Mouse (Mus musculus): ENCODE measurements around the gene Fbxw7. TPM values are rescaled to one million over a fixed set of nuclear protein-coding genes. Genes with fewer than 3 reads are reported as not detected.

Fbxw7 gene
- total RNA-seq, 1 experiment, result 29.7 TPM

GRCm38 (mm10) chr3:84935729-84936128 lies 120.7 kb downstream of the Fbxw7 start:
- no peak overlapping the region for H3K4me3 ChIP-seq (ENCODE audit: insufficient read depth in 1 of 2, low read depth in 1 of 2, low read length in 2 of 2, poor library complexity in 1 of 2, severe bottlenecking in 1 of 2)
- in situ Hi-C loops (cut with MboI; ENCODE audit: low sequenced_read_pairs in 2 of 2, unreplicated experiment in 2 of 2), result no loop called here
- no peak overlapping the region for H3K9ac ChIP-seq (ENCODE audit: insufficient read depth, low read depth, low read length, poor library complexity, severe bottlenecking)
- no peak for DNase-seq (ENCODE audit: low read depth, low spot score)
- TF ChIP-seq CHD2 (IDR thresholded peaks at IDR 0.05; ENCODE audit: low read depth, low read length) (no peak), ZNF384 (IDR thresholded peaks at IDR 0.05; ENCODE audit: low read depth, low read length) (no peak), HCFC1 (IDR thresholded peaks at IDR 0.05; ENCODE audit: borderline replicate concordance, insufficient read depth, low read length) (no peak), ZC3H11A (IDR thresholded peaks at IDR 0.05; ENCODE audit: borderline replicate concordance, low read depth, low read length) (no peak), MAFK (IDR thresholded peaks at IDR 0.05; ENCODE audit: insufficient read depth, low read depth, low read length) (no peak)
- H3K9me3 ChIP-seq (ENCODE audit: control insufficient read depth, insufficient read depth, low read depth, low read length), result no peaks in the 10 kb centered on the region
- no peak overlapping the region for H3K27ac ChIP-seq (ENCODE audit: insufficient read depth, low read depth, low read length, poor library complexity, severe bottlenecking)
- H3K4me1 ChIP-seq (ENCODE audit: control insufficient read depth in 2 of 2, insufficient read depth in 2 of 2, low read length in 2 of 2, poor library complexity in 1 of 2), result no peaks in the 10 kb centered on the region
- no peaks in the 10 kb centered on the region for H3K36me3 ChIP-seq (ENCODE audit: control insufficient read depth, insufficient read depth, low read length, poor library complexity, severe bottlenecking)

GRCm38 (mm10) chr3:84936252-84936651 lies 121.2 kb downstream of the Fbxw7 start:
- Histone ChIP-seq H3K27ac (ENCODE audit: insufficient read depth, low read depth, low read length, poor library complexity, severe bottlenecking) (no peak overlapping the region), H3K36me3 (ENCODE audit: control insufficient read depth, insufficient read depth, low read length, poor library complexity, severe bottlenecking) (no peaks in the 10 kb centered on the region), H3K4me3 (ENCODE audit: insufficient read depth in 1 of 2, low read depth in 1 of 2, low read length in 2 of 2, poor library complexity in 1 of 2, severe bottlenecking in 1 of 2) (no peak overlapping the region), H3K9ac (ENCODE audit: insufficient read depth, low read depth, low read length, poor library complexity, severe bottlenecking) (no peak overlapping the region), H3K4me1 (ENCODE audit: control insufficient read depth in 2 of 2, insufficient read depth in 2 of 2, low read length in 2 of 2, poor library complexity in 1 of 2) (no peaks in the 10 kb centered on the region), H3K9me3 (ENCODE audit: control insufficient read depth, insufficient read depth, low read depth, low read length) (no peaks in the 10 kb centered on the region)
- TF ChIP-seq ZC3H11A (IDR thresholded peaks at IDR 0.05; ENCODE audit: borderline replicate concordance, low read depth, low read length) (no peak), ZNF384 (IDR thresholded peaks at IDR 0.05; ENCODE audit: low read depth, low read length) (no peak), HCFC1 (IDR thresholded peaks at IDR 0.05; ENCODE audit: borderline replicate concordance, insufficient read depth, low read length) (no peak), CHD2 (IDR thresholded peaks at IDR 0.05; ENCODE audit: low read depth, low read length) (no peak), MAFK (IDR thresholded peaks at IDR 0.05; ENCODE audit: insufficient read depth, low read depth, low read length) (no peak)
- in situ Hi-C loops (cut with MboI; ENCODE audit: low sequenced_read_pairs in 2 of 2, unreplicated experiment in 2 of 2), result no loop called here
- DNase-seq (ENCODE audit: low read depth, low spot score), result no peak

GRCm38 (mm10) chr3:84936956-84937355 lies 121.9 kb downstream of the Fbxw7 start:
- no peak overlapping the region for H3K9ac ChIP-seq (ENCODE audit: insufficient read depth, low read depth, low read length, poor library complexity, severe bottlenecking)
- no peak for DNase-seq (ENCODE audit: low read depth, low spot score)
- in situ Hi-C loops (cut with MboI; ENCODE audit: low sequenced_read_pairs in 2 of 2, unreplicated experiment in 2 of 2), result no loop called here
- no peak overlapping the region for H3K27ac ChIP-seq (ENCODE audit: insufficient read depth, low read depth, low read length, poor library complexity, severe bottlenecking)
- no peaks in the 10 kb centered on the region for H3K36me3 ChIP-seq (ENCODE audit: control insufficient read depth, insufficient read depth, low read length, poor library complexity, severe bottlenecking)
- no peaks in the 10 kb centered on the region for H3K4me1 ChIP-seq (ENCODE audit: control insufficient read depth in 2 of 2, insufficient read depth in 2 of 2, low read length in 2 of 2, poor library complexity in 1 of 2)
- TF ChIP-seq ZNF384 (IDR thresholded peaks at IDR 0.05; ENCODE audit: low read depth, low read length), result no peak
- TF ChIP-seq HCFC1 (IDR thresholded peaks at IDR 0.05; ENCODE audit: borderline replicate concordance, insufficient read depth, low read length), result no peak
- no peak for TF ChIP-seq MAFK (IDR thresholded peaks at IDR 0.05; ENCODE audit: insufficient read depth, low read depth, low read length)
- H3K9me3 ChIP-seq (ENCODE audit: control insufficient read depth, insufficient read depth, low read depth, low read length), result no peaks in the 10 kb centered on the region
- H3K4me3 ChIP-seq (ENCODE audit: insufficient read depth in 1 of 2, low read depth in 1 of 2, low read length in 2 of 2, poor library complexity in 1 of 2, severe bottlenecking in 1 of 2), result no peak overlapping the region

DNA sequence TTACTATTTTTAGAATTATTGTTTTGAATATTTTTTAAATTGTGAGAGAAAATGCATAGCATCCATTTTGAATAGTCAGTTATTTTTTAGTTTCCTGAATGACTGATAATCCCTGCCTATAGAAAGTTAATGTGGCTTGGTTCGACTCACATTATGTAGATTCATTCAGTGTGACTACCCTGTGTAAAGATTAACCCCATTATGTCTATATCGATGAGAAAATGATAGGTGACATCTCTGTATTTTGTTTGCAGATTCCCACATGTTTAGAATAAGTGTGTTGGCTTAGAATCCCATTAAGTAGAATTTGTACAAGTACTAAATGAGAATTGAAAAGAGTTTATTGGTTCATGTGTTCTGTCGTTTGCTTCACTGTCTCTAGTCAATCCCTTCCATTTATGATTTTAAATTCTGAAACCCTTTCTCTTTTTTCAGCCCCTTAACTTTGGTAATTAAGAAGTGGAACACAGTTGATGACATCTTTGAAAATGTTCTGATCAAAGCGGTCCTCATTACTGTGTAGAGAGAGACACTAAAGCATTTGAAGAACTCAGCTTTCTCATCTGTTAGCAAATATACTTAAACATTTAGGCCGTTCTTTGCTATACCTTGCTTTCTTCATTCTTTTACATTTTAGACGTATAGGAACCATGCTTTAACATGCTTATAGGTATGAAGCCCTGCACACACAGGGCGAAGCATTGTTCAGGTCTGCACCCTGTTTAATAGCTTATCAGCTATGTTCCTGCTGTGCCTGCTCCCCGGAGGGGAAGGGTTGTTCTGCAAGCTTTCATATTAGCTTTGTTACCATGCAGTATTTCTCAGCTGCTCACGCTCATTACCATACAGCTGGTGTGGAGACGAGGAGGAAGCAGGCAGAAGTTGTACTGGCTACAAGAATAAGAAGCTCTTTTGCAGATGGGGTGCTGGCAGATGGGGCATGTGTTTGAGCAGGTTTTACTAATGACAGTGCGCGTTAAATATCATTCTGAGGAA lies 122.6 kb downstream of the Fbxw7 start:
- H3K9ac ChIP-seq (ENCODE audit: insufficient read depth, low read depth, low read length, poor library complexity, severe bottlenecking), result no peak overlapping the region
- H3K4me3 ChIP-seq (ENCODE audit: insufficient read depth in 1 of 2, low read depth in 1 of 2, low read length in 2 of 2, poor library complexity in 1 of 2, severe bottlenecking in 1 of 2), result no peak overlapping the region
- H3K36me3 ChIP-seq (ENCODE audit: control insufficient read depth, insufficient read depth, low read length, poor library complexity, severe bottlenecking), result no peaks in the 10 kb centered on the region
- no peak overlapping the region for H3K27ac ChIP-seq (ENCODE audit: insufficient read depth, low read depth, low read length, poor library complexity, severe bottlenecking)
- no peaks in the 10 kb centered on the region for H3K9me3 ChIP-seq (ENCODE audit: control insufficient read depth, insufficient read depth, low read depth, low read length)
- in situ Hi-C loops (cut with MboI; ENCODE audit: low sequenced_read_pairs in 2 of 2, unreplicated experiment in 2 of 2), result no loop called here
- DNase-seq (ENCODE audit: low read depth, low spot score), result no peak
- TF ChIP-seq HCFC1 (IDR thresholded peaks at IDR 0.05; ENCODE audit: borderline replicate concordance, insufficient read depth, low read length) (no peak), CHD2 (IDR thresholded peaks at IDR 0.05; ENCODE audit: low read depth, low read length) (no peak), ZNF384 (IDR thresholded peaks at IDR 0.05; ENCODE audit: low read depth, low read length) (no peak)
- no peaks in the 10 kb centered on the region for H3K4me1 ChIP-seq (ENCODE audit: control insufficient read depth in 2 of 2, insufficient read depth in 2 of 2, low read length in 2 of 2, poor library complexity in 1 of 2)
